Mouse (Mus musculus): Measurements from ENCODE around the gene Smap1. TPM values are rescaled to one million over a fixed set of nuclear protein-coding genes. Genes with fewer than 3 reads are reported as not detected.

Smap1 gene
- polyA plus RNA-seq, 1 experiment from 2014 or later: 24.7 TPM

DNA sequence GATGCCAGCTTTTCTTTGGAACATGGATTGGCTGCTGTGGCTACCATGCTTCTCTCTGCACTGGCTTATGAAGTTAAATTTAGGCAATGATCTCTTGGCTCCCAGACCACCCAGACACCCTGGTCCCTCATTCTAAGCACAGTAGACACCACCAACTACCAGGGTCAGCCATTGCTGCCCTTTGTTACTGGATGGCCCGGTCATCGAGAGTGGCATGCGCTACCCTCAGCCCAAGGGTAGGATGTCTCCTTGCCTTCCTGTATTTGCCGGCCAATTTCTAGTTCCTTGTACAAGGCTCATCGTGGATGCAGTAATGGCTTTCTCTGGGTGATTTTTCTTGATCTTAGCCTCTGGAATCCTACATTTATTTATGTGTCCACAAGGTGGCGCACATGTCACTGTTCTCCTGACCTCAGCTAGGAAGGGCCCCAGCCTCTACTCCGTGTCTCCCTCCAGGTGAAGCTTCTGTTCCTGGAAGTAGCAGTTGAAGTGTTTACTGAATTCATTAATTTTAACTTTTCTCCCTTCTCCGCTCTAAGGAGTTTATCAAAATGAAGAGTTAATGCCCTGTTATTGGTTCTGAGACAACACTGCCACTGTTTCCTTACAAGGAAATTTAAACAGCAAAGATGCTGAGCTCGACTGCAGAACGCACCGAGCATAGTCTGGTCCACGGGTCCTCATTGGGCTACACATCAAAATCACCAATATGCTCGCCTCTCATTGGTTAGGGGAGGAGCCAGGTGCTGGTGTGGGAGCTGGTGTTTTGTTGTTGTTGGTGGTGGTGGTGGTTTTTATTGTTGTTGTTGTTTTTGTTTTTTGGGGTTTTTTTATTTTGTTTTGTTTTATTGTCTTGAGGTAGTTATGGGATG is 95.0 kb downstream of the Smap1 start:
- ATAC-seq (ENCODE audit: low read depth): peak; percentile 47; the same call in 1 of the 2 replicates
- H3K4me2 ChIP-seq (ENCODE audit: low read depth, low read length): no peak overlapping the region
- no peak overlapping the region for H3K27ac ChIP-seq (ENCODE audit: low read length)
- H3K36me3 ChIP-seq (ENCODE audit: control insufficient read depth, insufficient read depth, low read length): no peaks in the 10 kb centered on the region
- H3K4me3 ChIP-seq (ENCODE audit: low read length): no peak overlapping the region
- H3K4me1 ChIP-seq (replicated peaks; ENCODE audit: control insufficient read depth, insufficient read depth, low read length): no peaks in the 10 kb centered on the region
- H3K27me3 ChIP-seq (ENCODE audit: control insufficient read depth, insufficient read depth, low read depth, low read length): no peaks in the 10 kb centered on the region
- 32% methylated on average over 13 of the region's 13 CpGs for WGBS
- no peak overlapping the region for H3K9ac ChIP-seq (ENCODE audit: low read length)
- no peaks in the 10 kb centered on the region for H3K9me3 ChIP-seq (ENCODE audit: control insufficient read depth, low read length)

DNA sequence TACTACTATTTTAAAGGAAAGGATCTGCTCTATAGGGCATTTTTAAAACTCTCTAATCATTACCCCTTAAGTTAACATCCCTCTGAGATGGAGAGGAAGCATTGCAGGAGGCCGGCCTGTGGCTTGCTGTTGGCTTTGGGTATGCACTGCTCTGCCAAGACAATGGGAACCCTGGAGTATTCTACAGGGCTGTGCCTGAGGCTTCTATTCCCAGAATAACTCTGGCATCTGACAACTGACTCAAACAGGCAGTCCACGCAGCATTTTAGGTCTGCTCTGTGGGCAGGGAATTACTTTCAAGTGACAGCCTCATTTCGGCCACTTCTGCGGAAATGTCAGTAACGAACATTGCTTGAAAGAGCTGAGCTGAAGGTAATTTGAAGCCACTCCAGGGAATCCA is 100.5 kb downstream of the Smap1 start:
- Histone ChIP-seq H3K27me3 (ENCODE audit: control insufficient read depth, insufficient read depth, low read depth, low read length) (no peaks in the 10 kb centered on the region), H3K9me3 (ENCODE audit: control insufficient read depth, low read length) (no peaks in the 10 kb centered on the region), H3K9ac (ENCODE audit: low read length) (no peak overlapping the region), H3K4me3 (ENCODE audit: low read length) (no peak overlapping the region), H3K36me3 (ENCODE audit: control insufficient read depth, insufficient read depth, low read length) (no peaks in the 10 kb centered on the region), H3K27ac (ENCODE audit: low read length) (no peak overlapping the region), H3K4me1 (replicated peaks; ENCODE audit: control insufficient read depth, insufficient read depth, low read length) (no peaks in the 10 kb centered on the region), H3K4me2 (ENCODE audit: low read depth, low read length) (no peak overlapping the region)
- WGBS: 66% methylated on average over 5 of the region's 5 CpGs
- no peak for ATAC-seq (ENCODE audit: low read depth)

DNA sequence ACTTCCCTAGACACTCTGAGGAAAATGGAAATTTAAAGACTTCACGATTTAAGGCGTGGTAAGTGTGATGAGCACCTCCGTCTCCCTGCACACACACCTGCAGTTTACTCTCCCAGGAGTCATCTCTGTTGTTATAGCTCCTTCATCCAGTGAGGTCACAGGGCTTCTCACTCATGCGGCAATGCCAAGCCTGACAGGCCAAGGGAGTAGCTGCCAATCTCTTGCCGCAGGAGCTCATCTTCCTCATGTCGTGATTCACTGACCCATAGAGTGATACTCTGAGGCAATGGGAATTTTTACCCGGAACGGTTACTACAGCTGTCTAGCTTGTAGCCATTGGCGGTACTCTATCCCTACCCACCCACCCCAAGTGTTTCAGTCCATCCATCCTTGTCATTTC is 123.8 kb downstream of the Smap1 start:
- H3K4me2 ChIP-seq (ENCODE audit: low read depth, low read length): no peak overlapping the region
- H3K27ac ChIP-seq (ENCODE audit: low read length): no peak overlapping the region
- no peak for ATAC-seq (ENCODE audit: low read depth)
- H3K4me1 ChIP-seq (replicated peaks; ENCODE audit: control insufficient read depth, insufficient read depth, low read length): no peaks in the 10 kb centered on the region
- no peak overlapping the region for H3K4me3 ChIP-seq (ENCODE audit: low read length)
- no peaks in the 10 kb centered on the region for H3K27me3 ChIP-seq (ENCODE audit: control insufficient read depth, insufficient read depth, low read depth, low read length)
- no peak overlapping the region for H3K9ac ChIP-seq (ENCODE audit: low read length)
- no peaks in the 10 kb centered on the region for H3K36me3 ChIP-seq (ENCODE audit: control insufficient read depth, insufficient read depth, low read length)
- WGBS: 86% methylated on average over 9 of the region's 9 CpGs
- no peaks in the 10 kb centered on the region for H3K9me3 ChIP-seq (ENCODE audit: control insufficient read depth, low read length)

Other genes with a start within 250 kb of the Smap1 start
- gene B3gat2, start 160.6 kb downstream of the Smap1 start, polyA plus RNA-seq (2015; fragmentation: Nextera tagmentation; extraction: Ambion mirVana): 0.45 and 0.62 TPM in 2 replicates
- 69.0 and 74.0 TPM in 2 replicates for gene Sdhaf4, start 83.3 kb upstream of the Smap1 start, polyA plus RNA-seq (2015; fragmentation: Nextera tagmentation; extraction: Ambion mirVana)
- 29.5 and 34.6 TPM in 2 replicates for gene Fam135a, start 178.0 kb upstream of the Smap1 start, polyA plus RNA-seq (2015; fragmentation: Nextera tagmentation; extraction: Ambion mirVana)

All from lung, embryonic 16.5 days (tissue).